Mouse (Mus musculus): ENCODE results near the gene Sema4d.

Sema4d gene

DNA sequence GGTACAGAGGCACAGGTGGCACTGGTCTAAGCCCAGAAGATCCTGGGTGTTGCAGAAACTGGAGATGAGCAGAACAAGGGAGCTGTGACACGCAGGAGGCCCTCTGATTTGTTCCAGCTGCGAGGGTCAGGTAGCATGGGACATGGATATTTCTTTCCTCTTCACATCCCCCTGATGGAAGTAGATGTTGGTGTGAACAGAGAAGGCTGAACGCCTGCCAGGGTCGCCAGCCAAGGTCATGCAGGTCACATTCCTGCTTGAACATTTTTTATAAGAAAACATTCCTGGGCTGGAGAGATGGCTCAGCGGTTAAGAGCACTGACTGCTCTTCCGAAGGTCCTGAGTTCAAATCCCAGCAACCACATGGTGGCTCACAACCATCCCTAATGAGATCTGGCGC lies 66.2 kb downstream of the Sema4d start:
- DNase-seq (ENCODE audit: low spot score in 2 of 2): no peak

DNA sequence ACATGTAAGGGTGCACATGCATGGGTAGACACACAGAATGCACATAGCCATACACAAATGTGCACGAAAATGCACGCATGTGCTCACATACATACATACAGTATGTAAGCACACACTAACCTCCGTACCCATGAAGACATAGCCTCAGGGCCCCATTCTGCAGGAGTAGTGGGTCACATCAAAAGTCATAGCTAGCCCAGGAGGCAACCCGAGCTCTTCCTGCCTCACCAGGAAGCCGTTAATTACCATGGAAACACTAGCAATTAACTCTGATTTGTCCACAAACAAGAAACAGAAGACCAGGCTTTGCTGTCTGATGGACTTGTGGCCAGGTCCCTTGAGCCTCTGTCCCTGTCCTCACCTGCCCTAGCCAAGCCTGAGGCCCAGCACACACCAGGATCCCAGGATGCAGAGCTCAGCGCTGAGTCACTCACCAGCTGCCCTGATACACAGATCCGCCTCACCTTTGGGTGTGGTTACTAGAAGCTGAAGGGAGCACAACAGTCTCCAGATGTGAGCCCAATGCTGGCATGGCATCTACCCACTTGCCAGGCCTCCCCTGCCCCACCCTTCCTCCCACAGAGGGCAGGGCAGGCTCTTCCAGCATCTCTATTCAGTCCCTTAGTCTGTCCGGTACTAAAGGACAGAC lies 67.5 kb downstream of the Sema4d start:
- DNase-seq (ENCODE audit: low spot score in 2 of 2): no peak

- no peak for DNase-seq (ENCODE audit: low spot score in 2 of 2)
These were observed 68.1 kb downstream of the Sema4d start for GRCm38 (mm10) chr13:51725446-51725845.

DNA sequence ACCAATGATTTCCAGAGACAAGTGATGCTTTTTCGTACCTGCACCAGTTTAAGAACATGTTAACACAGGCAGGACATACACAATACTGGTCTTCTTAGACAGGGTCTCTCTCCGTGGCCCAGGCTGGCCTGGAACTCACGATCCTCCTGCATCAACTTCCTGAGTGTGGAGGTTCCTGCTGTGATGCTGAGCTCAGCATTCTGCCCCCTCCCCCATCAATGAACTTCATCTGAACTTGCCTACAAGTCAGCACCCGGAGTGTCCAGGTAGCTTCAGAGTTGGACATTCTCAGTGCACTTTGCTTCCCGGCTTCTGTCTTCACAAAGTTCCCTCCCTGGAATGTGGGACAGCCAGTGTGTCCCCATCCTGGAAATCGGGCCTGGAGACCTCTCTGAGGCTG lies 69.0 kb downstream of the Sema4d start:
- no peak for DNase-seq (ENCODE audit: low spot score in 2 of 2)

GRCm38 (mm10) chr13:51723114-51723513 lies 70.4 kb downstream of the Sema4d start:
- DNase-seq (ENCODE audit: low spot score in 2 of 2): no peak

DNA sequence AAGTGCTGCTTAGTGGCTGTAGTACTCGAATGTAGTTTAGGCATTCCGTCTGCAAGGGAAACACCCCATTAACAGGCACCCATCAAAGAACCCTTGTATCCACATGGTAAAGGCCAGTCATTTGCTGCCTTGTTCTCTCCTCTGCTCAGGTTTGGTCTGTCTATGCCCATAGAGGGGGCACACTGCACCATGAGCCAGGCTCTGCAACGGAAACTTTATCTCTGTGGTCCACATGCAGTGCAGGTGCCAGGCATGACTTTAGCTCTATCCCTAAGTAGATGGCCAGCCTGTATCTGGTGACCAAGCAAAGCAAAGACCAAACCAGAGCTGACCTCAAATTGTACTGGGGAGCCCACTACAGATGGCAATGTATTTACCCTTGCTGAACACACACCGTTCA lies 73.0 kb downstream of the Sema4d start:
- DNase-seq (ENCODE audit: low spot score in 2 of 2): no peak

DNA sequence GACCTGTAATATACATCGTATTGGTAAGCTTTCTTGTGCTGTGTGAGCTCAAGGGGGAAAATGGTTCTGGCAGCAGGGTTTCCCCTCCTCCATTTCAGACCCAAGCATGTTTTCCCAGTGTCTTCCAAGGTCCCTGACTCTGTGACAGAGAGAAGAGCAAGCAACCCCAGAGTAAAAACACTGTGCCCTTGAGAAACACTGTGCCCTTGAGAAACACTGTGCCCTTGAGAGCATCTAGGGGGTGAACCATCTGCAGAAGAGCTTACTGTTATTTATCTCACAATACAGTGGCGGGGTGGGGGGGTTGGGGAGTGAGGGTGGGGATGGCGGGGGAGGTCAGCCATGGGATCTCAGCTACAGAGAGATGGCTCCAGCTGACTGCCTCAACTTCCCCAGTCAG lies 74.3 kb downstream of the Sema4d start:
- no peak for DNase-seq (ENCODE audit: low spot score in 2 of 2)

DNA sequence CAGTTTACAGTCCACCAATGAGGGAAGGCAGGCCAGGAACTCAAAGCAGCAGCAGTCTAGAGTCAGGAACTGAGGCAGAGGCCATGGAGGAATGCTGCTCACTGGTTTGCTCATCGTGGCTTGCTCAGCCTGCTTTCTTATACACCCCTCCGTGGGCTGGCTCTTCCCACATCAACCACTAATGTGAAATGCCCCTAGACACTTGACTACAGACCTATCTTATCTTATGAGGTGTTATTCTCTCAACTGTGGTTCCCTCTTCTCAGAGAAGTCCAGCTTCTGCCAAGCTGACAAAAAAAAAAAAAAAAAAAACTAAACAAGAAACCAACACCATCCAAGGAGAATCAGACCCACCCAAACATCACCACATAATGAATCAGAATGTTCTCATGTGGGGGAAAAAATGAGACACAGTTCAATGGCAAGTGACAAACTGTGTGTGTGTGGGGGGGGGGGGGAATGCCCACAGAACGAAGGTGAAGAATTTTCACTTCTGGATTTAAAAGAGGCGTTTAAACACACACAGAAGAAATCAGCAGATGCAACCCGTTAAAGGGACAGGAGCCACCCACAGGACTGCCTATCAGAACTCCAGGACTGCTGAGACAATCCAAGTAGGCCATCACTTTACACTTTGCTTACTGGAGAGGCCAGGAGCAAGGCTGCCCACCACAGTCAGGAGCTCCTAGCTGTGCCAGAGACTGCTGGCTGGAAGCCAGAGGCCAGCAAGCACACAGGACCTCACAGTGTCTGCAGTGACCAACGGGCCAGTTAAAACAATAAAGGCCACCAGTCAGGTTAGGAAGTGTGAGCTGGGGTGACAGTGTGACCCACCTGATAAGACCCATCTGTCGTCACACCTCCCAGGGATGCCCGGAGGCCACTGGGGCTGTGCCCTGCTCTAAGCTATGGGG lies 76.9 kb downstream of the Sema4d start:
- no peak for DNase-seq (ENCODE audit: low spot score in 2 of 2)

- no peak for DNase-seq (ENCODE audit: low spot score in 2 of 2)
These were observed 81.5 kb downstream of the Sema4d start for GRCm38 (mm10) chr13:51712022-51712421.

GRCm38 (mm10) chr13:51710738-51711137 lies 82.8 kb downstream of the Sema4d start:
- no peak for DNase-seq (ENCODE audit: low spot score in 2 of 2)

DNA sequence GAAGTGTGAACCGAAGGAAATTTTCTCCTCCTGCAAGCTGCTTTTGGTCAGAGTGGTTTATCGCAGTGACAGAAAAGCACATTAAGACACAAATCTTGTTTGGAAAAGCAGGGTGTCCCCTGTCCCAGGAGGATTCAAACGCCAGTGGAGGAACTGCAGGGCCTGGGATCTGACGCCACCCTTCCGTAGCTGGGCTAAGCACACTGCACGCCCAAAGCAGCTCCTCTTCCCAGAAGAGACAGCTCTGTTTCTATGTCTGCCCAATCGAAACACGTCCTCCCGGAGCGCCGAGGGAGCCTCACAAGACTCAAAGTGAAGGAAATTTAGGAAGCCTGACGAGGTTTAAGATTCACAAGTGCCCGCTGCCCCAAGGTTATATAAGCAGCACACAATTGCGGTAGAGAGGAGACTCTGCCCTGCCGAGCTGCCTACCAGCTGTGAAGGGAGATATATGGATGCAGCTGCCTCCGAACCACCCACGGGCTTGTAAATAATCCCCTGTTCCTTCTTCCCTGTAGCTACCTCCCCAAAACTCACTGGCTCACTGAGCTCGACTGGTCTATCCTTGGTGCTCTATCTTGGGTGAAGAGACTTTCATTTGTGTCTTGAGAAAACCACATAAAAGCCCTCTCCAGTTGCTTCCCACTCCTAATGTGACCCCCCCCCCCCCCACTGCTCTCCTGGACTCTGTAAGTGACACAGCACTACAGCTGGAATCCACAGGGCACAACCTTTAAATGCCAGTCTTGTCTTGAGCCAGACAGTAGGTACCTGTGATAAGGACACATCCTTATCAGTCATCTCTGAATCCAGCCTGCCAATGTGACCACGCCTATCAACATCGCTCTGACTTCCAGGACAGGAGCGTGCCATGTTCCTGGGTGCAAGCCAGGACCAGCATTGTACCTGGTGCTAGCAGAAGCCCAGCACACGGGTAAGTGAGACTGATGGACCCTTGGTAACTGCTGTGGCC lies 87.4 kb downstream of the Sema4d start:
- peak in 1 of 2 experiments; percentile 34 for DNase-seq (ENCODE audit: low spot score in 2 of 2)

- no peak for DNase-seq (ENCODE audit: low spot score in 2 of 2)
These were observed 89.7 kb downstream of the Sema4d start for GRCm38 (mm10) chr13:51703893-51704292.

GRCm38 (mm10) chr13:51698318-51698717 lies 95.2 kb downstream of the Sema4d start:
- DNase-seq (ENCODE audit: low spot score in 2 of 2): no peak

DNA sequence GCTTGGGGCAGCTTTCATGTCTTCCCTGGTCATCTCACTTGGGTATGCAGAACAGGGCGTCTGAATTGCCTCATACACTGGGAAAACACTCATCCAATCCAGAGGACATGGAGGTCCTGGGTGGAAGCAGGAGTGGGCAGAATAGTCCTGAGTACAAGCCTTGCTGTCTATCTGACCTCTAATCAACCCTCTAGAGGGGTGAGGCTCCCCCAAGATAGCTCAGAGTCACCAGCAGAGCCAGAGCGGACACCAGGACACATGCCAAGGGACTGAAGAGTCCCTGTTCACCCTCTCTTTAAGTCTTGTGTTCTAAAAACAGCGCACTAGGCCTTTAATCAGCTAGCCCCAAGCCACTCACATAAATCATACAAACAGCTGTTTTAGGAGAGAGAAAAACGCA lies 95.7 kb downstream of the Sema4d start:
- no peak for DNase-seq (ENCODE audit: low spot score in 2 of 2)

GRCm38 (mm10) chr13:51697455-51697854 lies 96.1 kb downstream of the Sema4d start:
- DNase-seq (ENCODE audit: low spot score in 2 of 2): no peak

GRCm38 (mm10) chr13:51696481-51696880 lies 97.1 kb downstream of the Sema4d start:
- DNase-seq (ENCODE audit: low spot score in 2 of 2): no peak

DNA sequence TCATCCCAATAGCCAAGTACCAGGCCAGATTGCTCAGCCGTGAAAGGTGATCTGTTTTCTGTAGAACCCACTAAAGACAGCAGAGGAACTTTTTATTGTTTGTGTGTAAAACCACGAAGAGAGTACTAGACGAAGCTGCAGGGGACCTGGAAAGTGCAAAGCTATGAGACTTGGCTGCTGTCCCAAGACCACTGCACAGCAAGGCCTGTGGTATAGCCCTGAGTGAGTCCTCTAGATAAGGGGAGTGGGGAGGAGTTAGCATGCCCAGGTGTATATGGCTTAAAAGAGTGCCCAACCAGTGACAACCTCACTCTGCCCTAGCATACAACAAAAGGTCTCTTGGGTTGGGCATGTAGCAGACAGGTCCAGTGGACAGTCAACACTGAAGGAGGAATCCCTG lies 104.9 kb downstream of the Sema4d start:
- DNase-seq (ENCODE audit: low spot score in 2 of 2): no peak

- no peak for DNase-seq (ENCODE audit: low spot score in 2 of 2)
These were observed 106.6 kb downstream of the Sema4d start for GRCm38 (mm10) chr13:51686966-51687365.

- no peak for DNase-seq (ENCODE audit: low spot score in 2 of 2)
These were observed 108.1 kb downstream of the Sema4d start for GRCm38 (mm10) chr13:51685290-51685966.

GRCm38 (mm10) chr13:51681634-51682033 lies 111.9 kb downstream of the Sema4d start:
- no peak for DNase-seq (ENCODE audit: low spot score in 2 of 2)

- DNase-seq (ENCODE audit: low spot score in 2 of 2): no peak
These were observed 112.5 kb downstream of the Sema4d start for GRCm38 (mm10) chr13:51681076-51681475.
